Mouse (Mus musculus): ENCODE data around the gene Casp7. TPM values are rescaled to one million over a fixed set of nuclear protein-coding genes. Genes with fewer than 3 reads are reported as not detected.

Casp7 gene
- polyA plus RNA-seq, 1 experiment from 2014 or later = 18.4 TPM

GRCm38 (mm10) chr19:56432706-56433105 lies 35.8 kb downstream of the Casp7 start:
- H3K4me3 ChIP-seq (replicated peaks; ENCODE audit: low read length) = no peak overlapping the region
- no peaks in the 10 kb centered on the region for H3K9me3 ChIP-seq (ENCODE audit: control insufficient read depth, low read length)
- H3K36me3 ChIP-seq (replicated peaks; ENCODE audit: control insufficient read depth, insufficient read depth) = no peaks in the 10 kb centered on the region
- no peak overlapping the region for H3K9ac ChIP-seq
- no peak overlapping the region for H3K27ac ChIP-seq
- no peak overlapping the region for H3K4me2 ChIP-seq (replicated peaks)
- ATAC-seq (ENCODE audit: low FRiP score) (no peak), DNase-seq (ENCODE audit: low spot score) (no peak)
- H3K4me1 ChIP-seq (replicated peaks; ENCODE audit: control insufficient read depth, insufficient read depth, low read length) = no peaks in the 10 kb centered on the region
- 71% methylated on average over 10 of the region's 10 CpGs for WGBS
- H3K27me3 ChIP-seq (ENCODE audit: control insufficient read depth, insufficient read depth, low read length) = no peaks in the 10 kb centered on the region

- Histone ChIP-seq H3K4me1 (replicated peaks; ENCODE audit: control insufficient read depth, insufficient read depth, low read length) (no peaks in the 10 kb centered on the region), H3K36me3 (replicated peaks; ENCODE audit: control insufficient read depth, insufficient read depth) (no peaks in the 10 kb centered on the region), H3K27ac (no peak overlapping the region), H3K9ac (no peak overlapping the region), H3K27me3 (ENCODE audit: control insufficient read depth, insufficient read depth, low read length) (no peaks in the 10 kb centered on the region), H3K4me3 (replicated peaks; ENCODE audit: low read length) (no peak overlapping the region), H3K9me3 (ENCODE audit: control insufficient read depth, low read length) (no peaks in the 10 kb centered on the region), H3K4me2 (replicated peaks) (no peak overlapping the region)
- ATAC-seq (ENCODE audit: low FRiP score) = no peak
- 97% methylated on average over 7 of the region's 7 CpGs for WGBS
- DNase-seq (ENCODE audit: low spot score) = no peak
Observed at GRCm38 (mm10) chr19:56433581-56433980, 36.7 kb downstream of the Casp7 start.

DNA sequence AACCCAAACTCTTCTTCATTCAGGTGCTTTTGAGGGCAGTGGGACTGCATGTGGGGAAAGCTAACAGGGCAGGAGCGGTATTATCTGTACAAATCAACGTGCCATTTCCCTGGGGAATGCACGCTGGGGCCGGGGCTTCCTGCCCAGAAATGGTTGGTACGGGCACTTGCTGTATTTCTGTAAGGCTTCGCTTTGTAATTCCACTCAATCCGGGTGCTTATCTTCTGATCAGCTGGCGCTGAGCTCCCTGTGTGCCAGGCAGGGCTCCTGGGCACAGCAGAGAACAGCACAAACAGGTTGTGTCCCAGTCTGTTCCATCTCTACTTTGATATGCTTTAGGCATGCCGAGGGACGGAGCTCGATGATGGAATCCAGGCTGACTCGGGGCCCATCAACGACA lies 39.5 kb downstream of the Casp7 start:
- Histone ChIP-seq H3K9me3 (ENCODE audit: control insufficient read depth, low read length) (no peaks in the 10 kb centered on the region), H3K27me3 (ENCODE audit: control insufficient read depth, insufficient read depth, low read length) (no peaks in the 10 kb centered on the region), H3K4me2 (replicated peaks) (no peak overlapping the region), H3K9ac (no peak overlapping the region), H3K36me3 (replicated peaks; ENCODE audit: control insufficient read depth, insufficient read depth) (no peaks in the 10 kb centered on the region), H3K4me1 (replicated peaks; ENCODE audit: control insufficient read depth, insufficient read depth, low read length) (no peaks in the 10 kb centered on the region), H3K4me3 (replicated peaks; ENCODE audit: low read length) (no peak overlapping the region), H3K27ac (no peak overlapping the region)
- DNase-seq (ENCODE audit: low spot score) (no peak), ATAC-seq (ENCODE audit: low FRiP score) (no peak)
- 89% methylated on average over 13 of the region's 13 CpGs for WGBS

GRCm38 (mm10) chr19:56438357-56439071 lies 41.6 kb downstream of the Casp7 start:
- WGBS = 89% methylated on average over 7 of the region's 7 CpGs
- no peak for ATAC-seq (ENCODE audit: low FRiP score)
- Histone ChIP-seq H3K27ac (no peak overlapping the region), H3K27me3 (ENCODE audit: control insufficient read depth, insufficient read depth, low read length) (no peaks in the 10 kb centered on the region), H3K36me3 (replicated peaks; ENCODE audit: control insufficient read depth, insufficient read depth) (no peaks in the 10 kb centered on the region), H3K4me1 (replicated peaks; ENCODE audit: control insufficient read depth, insufficient read depth, low read length) (no peaks in the 10 kb centered on the region), H3K4me2 (replicated peaks) (no peak overlapping the region), H3K9ac (no peak overlapping the region), H3K4me3 (replicated peaks; ENCODE audit: low read length) (no peak overlapping the region), H3K9me3 (ENCODE audit: control insufficient read depth, low read length) (no peaks in the 10 kb centered on the region)
- no peak for DNase-seq (ENCODE audit: low spot score)

GRCm38 (mm10) chr19:56439072-56439434 lies 42.1 kb downstream of the Casp7 start:
- H3K27me3 ChIP-seq (ENCODE audit: control insufficient read depth, insufficient read depth, low read length) = no peaks in the 10 kb centered on the region
- no peak overlapping the region for H3K4me3 ChIP-seq (replicated peaks; ENCODE audit: low read length)
- no peak for DNase-seq (ENCODE audit: low spot score)
- no peaks in the 10 kb centered on the region for H3K9me3 ChIP-seq (ENCODE audit: control insufficient read depth, low read length)
- H3K4me1 ChIP-seq (replicated peaks; ENCODE audit: control insufficient read depth, insufficient read depth, low read length) = no peaks in the 10 kb centered on the region
- H3K4me2 ChIP-seq (replicated peaks) = no peak overlapping the region
- WGBS = 93% methylated on average over 6 of the region's 6 CpGs
- H3K9ac ChIP-seq = no peak overlapping the region
- no peaks in the 10 kb centered on the region for H3K36me3 ChIP-seq (replicated peaks; ENCODE audit: control insufficient read depth, insufficient read depth)
- ATAC-seq (ENCODE audit: low FRiP score) = no peak
- H3K27ac ChIP-seq = no peak overlapping the region

DNA sequence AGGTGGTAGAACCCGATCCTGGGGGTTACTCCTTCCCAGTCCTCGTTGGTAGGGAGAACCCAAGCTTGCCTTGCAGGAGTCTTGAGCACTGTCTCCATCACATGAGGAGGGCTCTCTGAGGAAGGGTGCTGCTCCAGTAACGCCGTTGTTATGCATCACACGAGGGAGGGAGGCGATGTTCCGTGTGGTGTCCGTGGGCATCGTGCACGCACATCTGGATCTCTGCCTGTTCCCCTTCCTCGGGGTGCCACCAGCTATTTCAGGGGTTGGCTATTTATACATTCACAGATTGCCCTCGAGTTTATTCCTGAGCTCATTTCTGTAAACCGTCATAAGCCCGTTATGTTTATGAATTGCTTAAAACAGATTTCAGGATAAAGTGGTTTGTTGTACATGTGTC lies 46.5 kb downstream of the Casp7 start:
- no peak overlapping the region for H3K4me2 ChIP-seq (replicated peaks)
- H3K4me1 ChIP-seq (replicated peaks; ENCODE audit: control insufficient read depth, insufficient read depth, low read length) = no peaks in the 10 kb centered on the region
- no peaks in the 10 kb centered on the region for H3K27me3 ChIP-seq (ENCODE audit: control insufficient read depth, insufficient read depth, low read length)
- no peak overlapping the region for H3K9ac ChIP-seq
- 83% methylated on average over 14 of the region's 14 CpGs for WGBS
- no peak overlapping the region for H3K27ac ChIP-seq
- H3K4me3 ChIP-seq (replicated peaks; ENCODE audit: low read length) = no peak overlapping the region
- DNase-seq (ENCODE audit: low spot score) (no peak), ATAC-seq (ENCODE audit: low FRiP score) (no peak)
- H3K36me3 ChIP-seq (replicated peaks; ENCODE audit: control insufficient read depth, insufficient read depth) = no peaks in the 10 kb centered on the region
- H3K9me3 ChIP-seq (ENCODE audit: control insufficient read depth, low read length) = no peaks in the 10 kb centered on the region

DNA sequence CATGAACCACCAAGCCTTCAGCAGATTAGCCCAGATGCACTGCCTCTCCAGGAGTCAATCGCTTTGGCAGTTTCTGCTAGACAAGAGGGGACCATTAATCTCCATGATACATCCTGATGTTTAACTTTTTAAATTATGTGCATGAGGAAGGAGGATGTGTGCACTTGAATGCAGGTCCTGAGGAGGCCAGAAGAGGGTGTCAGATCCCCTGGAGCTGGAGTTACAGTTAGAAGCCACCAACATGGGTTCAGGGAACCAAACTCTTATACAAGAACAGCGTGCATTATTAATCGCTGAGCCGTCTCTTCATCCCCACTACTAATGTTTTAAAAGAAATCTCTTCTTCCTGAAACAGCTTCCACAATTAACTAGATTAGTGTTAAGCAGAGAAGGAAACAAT lies 51.9 kb downstream of the Casp7 start:
- no peak for ATAC-seq (ENCODE audit: low FRiP score)
- Histone ChIP-seq H3K27ac (no peak overlapping the region), H3K9ac (no peak overlapping the region), H3K36me3 (replicated peaks; ENCODE audit: control insufficient read depth, insufficient read depth) (no peaks in the 10 kb centered on the region), H3K4me2 (replicated peaks) (no peak overlapping the region), H3K27me3 (ENCODE audit: control insufficient read depth, insufficient read depth, low read length) (no peaks in the 10 kb centered on the region), H3K4me3 (replicated peaks; ENCODE audit: low read length) (no peak overlapping the region), H3K4me1 (replicated peaks; ENCODE audit: control insufficient read depth, insufficient read depth, low read length) (no peaks in the 10 kb centered on the region), H3K9me3 (ENCODE audit: control insufficient read depth, low read length) (no peaks in the 10 kb centered on the region)
- WGBS = 96% methylated on average over 4 of the region's 4 CpGs
- no peak for DNase-seq (ENCODE audit: low spot score)

DNA sequence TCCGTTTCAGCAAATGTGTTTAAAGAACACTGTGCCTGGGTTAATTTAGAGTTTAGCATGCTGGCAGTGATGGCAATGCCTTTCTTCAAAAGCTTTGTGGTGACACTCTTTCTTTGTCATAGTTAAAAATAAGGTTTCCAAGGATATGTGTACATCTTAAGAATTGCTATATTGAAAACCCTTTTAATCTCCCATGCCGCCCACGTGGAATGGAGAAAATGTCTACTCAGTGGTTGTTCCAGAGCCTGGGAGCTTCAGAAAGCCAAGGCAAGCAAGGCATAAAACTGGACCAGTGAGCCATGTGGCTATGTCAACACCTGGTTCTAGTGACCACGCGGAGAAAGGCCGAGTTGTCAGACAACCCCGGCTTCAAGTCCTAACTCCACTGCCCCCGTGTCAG lies 52.6 kb downstream of the Casp7 start:
- no peak overlapping the region for H3K4me2 ChIP-seq (replicated peaks)
- no peak overlapping the region for H3K9ac ChIP-seq
- no peak overlapping the region for H3K4me3 ChIP-seq (replicated peaks; ENCODE audit: low read length)
- no peaks in the 10 kb centered on the region for H3K9me3 ChIP-seq (ENCODE audit: control insufficient read depth, low read length)
- H3K4me1 ChIP-seq (replicated peaks; ENCODE audit: control insufficient read depth, insufficient read depth, low read length) = no peaks in the 10 kb centered on the region
- ATAC-seq (ENCODE audit: low FRiP score) (no peak), DNase-seq (ENCODE audit: low spot score) (no peak)
- no peaks in the 10 kb centered on the region for H3K27me3 ChIP-seq (ENCODE audit: control insufficient read depth, insufficient read depth, low read length)
- WGBS = 90% methylated on average over 8 of the region's 8 CpGs
- H3K36me3 ChIP-seq (replicated peaks; ENCODE audit: control insufficient read depth, insufficient read depth) = no peaks in the 10 kb centered on the region
- H3K27ac ChIP-seq = no peak overlapping the region

GRCm38 (mm10) chr19:56450892-56451291 lies 54.0 kb downstream of the Casp7 start:
- no peaks in the 10 kb centered on the region for H3K36me3 ChIP-seq (replicated peaks; ENCODE audit: control insufficient read depth, insufficient read depth)
- ATAC-seq (ENCODE audit: low FRiP score) = no peak
- WGBS = 89% methylated on average over 5 of the region's 5 CpGs

DNA sequence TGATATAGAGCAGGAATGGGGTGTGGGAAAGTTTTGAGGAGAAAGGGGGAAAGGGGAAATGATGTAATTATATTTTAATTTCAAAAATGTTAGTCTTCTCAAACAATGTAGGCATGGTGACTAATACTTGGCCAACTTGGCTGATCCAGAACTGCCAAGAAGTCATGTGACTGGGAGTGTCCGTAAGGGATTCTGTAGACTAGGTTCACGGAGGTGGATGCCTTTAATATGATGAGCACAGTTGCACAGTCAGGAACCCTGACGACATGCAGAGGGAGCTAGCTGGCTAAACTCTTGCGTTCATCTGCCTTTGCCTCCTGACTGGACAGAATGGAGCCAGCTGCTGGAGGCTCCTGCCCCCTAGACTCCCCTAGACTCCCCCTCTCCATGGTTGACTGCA lies 54.9 kb downstream of the Casp7 start:
- Histone ChIP-seq H3K4me1 (replicated peaks; ENCODE audit: control insufficient read depth, insufficient read depth, low read length) (no peaks in the 10 kb centered on the region), H3K9ac (no peak overlapping the region), H3K27me3 (ENCODE audit: control insufficient read depth, insufficient read depth, low read length) (no peaks in the 10 kb centered on the region), H3K9me3 (ENCODE audit: control insufficient read depth, low read length) (no peaks in the 10 kb centered on the region), H3K27ac (no peak overlapping the region), H3K4me3 (replicated peaks; ENCODE audit: low read length) (no peak overlapping the region), H3K36me3 (replicated peaks; ENCODE audit: control insufficient read depth, insufficient read depth) (no peaks in the 10 kb centered on the region), H3K4me2 (replicated peaks) (no peak overlapping the region)
- WGBS = 90% methylated on average over 4 of the region's 4 CpGs
- ATAC-seq (ENCODE audit: low FRiP score) = no peak
- no peak for DNase-seq (ENCODE audit: low spot score)

More at GRCm38 (mm10) chr19:56450892-56451291, 54.0 kb downstream of the Casp7 start:
- H3K9ac ChIP-seq = no peak overlapping the region
- no peaks in the 10 kb centered on the region for H3K27me3 ChIP-seq (ENCODE audit: control insufficient read depth, insufficient read depth, low read length)
- H3K27ac ChIP-seq = no peak overlapping the region
- H3K9me3 ChIP-seq (ENCODE audit: control insufficient read depth, low read length) = no peaks in the 10 kb centered on the region
- H3K4me1 ChIP-seq (replicated peaks; ENCODE audit: control insufficient read depth, insufficient read depth, low read length) = no peaks in the 10 kb centered on the region
- DNase-seq (ENCODE audit: low spot score) = no peak
- H3K4me2 ChIP-seq (replicated peaks) = no peak overlapping the region
- H3K4me3 ChIP-seq (replicated peaks; ENCODE audit: low read length) = no peak overlapping the region

Measured in hindbrain, embryonic 14.5 days (tissue).